Mouse (Mus musculus) CH12.LX (cell line): ENCODE measurements around the gene Ncoa5.
A peak's percentile ranks its signal among the peaks of the same experiment; 100 is the strongest.

Experiments used
- CHD1 ChIP-seq: IDR thresholded peaks from 2 replicates; pipeline ENCODE4 v1.6.1; 2012; ENCODE audit warnings: low read depth, low read length, improper control_type of control experiment, inconsistent platforms
- CHD2 ChIP-seq: IDR thresholded peaks from 2 replicates; pipeline ENCODE4 v1.6.1; 2011; ENCODE audit warnings: low read length, improper control_type of control experiment
- CTCF ChIP-seq, 2 experiments: IDR thresholded peaks in 1 of 2; conservative IDR thresholded peaks in 1 of 2; 2 replicates each; pipeline ENCODE4 v1.5.1; 2011 to 2012; ENCODE audit warnings: low read depth in 2 of 2, low read length in 2 of 2, improper control_type of control experiment in 1 of 2, inconsistent platforms in 1 of 2, mild to moderate bottlenecking in 1 of 2, moderate library complexity in 1 of 2
- E2F4 ChIP-seq: IDR thresholded peaks from 2 replicates; pipeline ENCODE4 v1.6.1; 2011; ENCODE audit warnings: low read depth, low read length, improper control_type of control experiment; ENCODE audit not compliant: insufficient replicate concordance
- MAFK ChIP-seq: IDR thresholded peaks from 2 replicates; pipeline ENCODE4 v1.6.1; 2011; ENCODE audit warnings: low read length, improper control_type of control experiment; ENCODE audit not compliant: insufficient replicate concordance
- MXI1 ChIP-seq: IDR thresholded peaks from 2 replicates; pipeline ENCODE4 v1.6.1; 2011; ENCODE audit warnings: mild to moderate bottlenecking, low read depth, low read length, improper control_type of control experiment
- MYC ChIP-seq: IDR thresholded peaks from 2 replicates; pipeline ENCODE4 v1.6.1; 2011; ENCODE audit warnings: low read depth, mild to moderate bottlenecking, improper control_type of control experiment, low read length
- POLR2A ChIP-seq: IDR thresholded peaks from 2 replicates; pipeline ENCODE4 v1.6.1; 2011; ENCODE audit warnings: low read depth, mild to moderate bottlenecking, improper control_type of control experiment, low read length
- SIN3A ChIP-seq: IDR thresholded peaks from 2 replicates; pipeline ENCODE4 v1.6.1; 2012; ENCODE audit warnings: low read length, improper control_type of control experiment, inconsistent platforms
- TBP ChIP-seq: conservative IDR thresholded peaks from 2 replicates; pipeline ENCODE4 v1.6.1; 2011; ENCODE audit warnings: low read depth, low read length, improper control_type of control experiment
- ZC3H11A ChIP-seq: IDR thresholded peaks from 2 replicates; pipeline ENCODE4 v1.6.1; 2012; ENCODE audit warnings: low read depth, mild to moderate bottlenecking, inconsistent platforms, low read length, improper control_type of control experiment
- ZMIZ1 ChIP-seq: IDR thresholded peaks from 2 replicates; pipeline ENCODE4 v1.6.1; 2012; ENCODE audit warnings: low read depth, mild to moderate bottlenecking, inconsistent platforms, low read length, improper control_type of control experiment

DNA sequence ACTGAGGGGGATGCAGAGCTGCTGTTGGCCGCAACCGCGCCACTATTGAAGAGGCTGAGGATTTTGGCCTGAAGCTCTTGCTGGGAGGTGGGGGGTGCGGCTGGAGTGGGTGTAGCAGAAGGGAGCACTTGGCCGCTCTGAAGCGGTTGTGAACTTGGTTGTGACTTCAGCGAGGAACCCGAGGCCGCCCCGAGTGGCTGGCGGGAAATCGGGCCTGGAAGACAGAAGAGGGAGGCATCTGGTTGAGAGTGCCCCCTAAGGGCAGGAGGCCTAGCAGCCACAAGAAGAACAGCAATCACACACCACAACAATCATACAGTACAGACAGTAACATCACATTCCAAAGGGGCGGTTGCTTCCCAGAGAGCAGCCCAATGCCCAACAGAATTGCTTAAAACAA, 32.7 kb downstream of the Ncoa5 start:
- no peak for TF ChIP-seq POLR2A
- TF ChIP-seq CTCF (conservative IDR thresholded peaks at IDR 0.05 in 1 of 2, IDR thresholded peaks at IDR 0.05 in 1 of 2; ENCODE audit: low read depth in 2 of 2, low read length in 2 of 2): 0 out of 4 replicates have a peak, but pooled peaks of 1 of the 2 experiments have one; percentile 2
- no peak for TF ChIP-seq ZC3H11A
- TF ChIP-seq MXI1: no peak
- TF ChIP-seq CHD1: no peak
- no peak for TF ChIP-seq CHD2
- TF ChIP-seq MYC: no peak
- no peak for TF ChIP-seq TBP
- TF ChIP-seq MAFK: no peak
- TF ChIP-seq SIN3A: no peak
- no peak for TF ChIP-seq E2F4
- TF ChIP-seq ZMIZ1: no peak
